In genomic region chr5:107687592-107688498, GRCm38 (mm10) we compare ENCODE assay signal across 9 mouse cellular contexts. TPM values are rescaled to one million over a fixed set of nuclear protein-coding genes. Genes with fewer than 3 reads are reported as not detected.
DNase-seq lines count a peak whose midpoint lies in the region; ATAC-seq and TF ChIP-seq lines count a peak whose summit lies in the region.
"Had no signal": no experiment of that assay in that cellular context is flagged by ENCODE, and none has a peak within 500 bp of the region (broad histone marks: within the 10 kb centered on the region; RNA-seq: fewer than 3 reads in every experiment).

No protein-coding gene starts in this region.

- peak overlapping the region; percentile 63 for H3K4me3 ChIP-seq in embryonic facial prominence, embryonic 10.5 days
- peak overlapping the region; percentile 29 for H3K4me3 ChIP-seq in intestine, postnatal 0 days (ENCODE audit: low read depth, low read length)
- H3K4me3 ChIP-seq in limb, embryonic 10.5 days = peak overlapping the region; percentile 52
- H3K4me3 ChIP-seq in midbrain, embryonic 12.5 days = peak overlapping the region; percentile 45
- H3K4me3 ChIP-seq in small intestine, adult 2 months (ENCODE audit: low read depth, low read length) = peak overlapping the region; percentile 74

- H3K27me3 ChIP-seq in embryonic facial prominence, embryonic 10.5 days (replicated peaks; ENCODE audit: low read depth, poor library complexity, severe bottlenecking) = peaks cover 42% of the 10 kb centered on the region
- no peaks in the 10 kb centered on the region for H3K27me3 ChIP-seq in intestine, postnatal 0 days (replicated peaks; ENCODE audit: control insufficient read depth, insufficient read depth, low read length)
- H3K27me3 ChIP-seq in limb, embryonic 10.5 days (ENCODE audit: low read depth, poor library complexity, severe bottlenecking) = peaks cover 11% of the 10 kb centered on the region; the same call in 1 of the 2 replicates
- H3K27me3 ChIP-seq in midbrain, embryonic 12.5 days = peaks cover 18% of the 10 kb centered on the region
- peaks cover 10% of the 10 kb centered on the region for H3K27me3 ChIP-seq in small intestine, adult 2 months (ENCODE audit: control insufficient read depth, insufficient read depth, low read length)
- H3K27me3 ChIP-seq: CH12.LX had no signal

- no peak for TF ChIP-seq CTCF in intestine, postnatal 0 days (IDR thresholded peaks at IDR 0.05; ENCODE audit: low read depth)
- no peak for TF ChIP-seq CTCF in small intestine, adult 2 months (IDR thresholded peaks at IDR 0.05; ENCODE audit: extremely low read depth, insufficient read length, insufficient replicate concordance, low read depth, low read length)

- H3K27ac ChIP-seq in embryonic facial prominence, embryonic 10.5 days (replicated peaks) = 0 out of 2 replicates have a peak overlapping the region, but pooled peaks have one; percentile 7
- no peak overlapping the region for H3K27ac ChIP-seq in intestine, postnatal 0 days (ENCODE audit: low read depth, low read length)
- no peak overlapping the region for H3K27ac ChIP-seq in limb, embryonic 10.5 days
- peak overlapping the region; percentile 35 for H3K27ac ChIP-seq in midbrain, embryonic 12.5 days (replicated peaks)
- peak overlapping the region; percentile 32; the same call in 1 of the 2 replicates for H3K27ac ChIP-seq in small intestine, adult 2 months (ENCODE audit: insufficient read depth, low read depth, low read length)

- H3K9ac ChIP-seq in intestine, postnatal 0 days (ENCODE audit: low read depth, low read length) = no peak overlapping the region; the same call in 1 of the 2 replicates
- H3K9ac ChIP-seq in midbrain, embryonic 12.5 days (replicated peaks) = peak overlapping the region; percentile 46

- DNase-seq in layer of hippocampus, adult 11-12 months (ENCODE audit: low spot score) = peak; percentile 50
- no peak for DNase-seq in layer of hippocampus, adult 9-10 months (ENCODE audit: low spot score)
- DNase-seq in embryonic facial prominence, embryonic 10.5 days (ENCODE audit: low spot score) = peak; percentile 90
- DNase-seq in gonadal fat pad, adult 2 months (ENCODE audit: low read depth) = peak; percentile 8
- peak; percentile 89 for DNase-seq in limb, embryonic 10.5 days (ENCODE audit: low spot score)

- no peaks in the 10 kb centered on the region for H3K36me3 ChIP-seq in embryonic facial prominence, embryonic 10.5 days (replicated peaks)
- H3K36me3 ChIP-seq in intestine, postnatal 0 days (ENCODE audit: control insufficient read depth, insufficient read depth) = no peaks in the 10 kb centered on the region
- H3K36me3 ChIP-seq in limb, embryonic 10.5 days = no peaks in the 10 kb centered on the region
- H3K36me3 ChIP-seq in midbrain, embryonic 12.5 days = no peaks in the 10 kb centered on the region
- H3K36me3 ChIP-seq in small intestine, adult 2 months (ENCODE audit: control insufficient read depth, insufficient read depth, low read length) = no peaks in the 10 kb centered on the region

- H3K4me2 ChIP-seq in intestine, postnatal 0 days (replicated peaks; ENCODE audit: low read depth) = peak overlapping the region; percentile 69
- peak overlapping the region; percentile 68 for H3K4me2 ChIP-seq in midbrain, embryonic 12.5 days (replicated peaks)

- H3K4me1 ChIP-seq in embryonic facial prominence, embryonic 10.5 days = peaks cover 12% of the 10 kb centered on the region
- no peaks in the 10 kb centered on the region for H3K4me1 ChIP-seq in intestine, postnatal 0 days (replicated peaks; ENCODE audit: control insufficient read depth, insufficient read depth, low read length)
- H3K4me1 ChIP-seq in limb, embryonic 10.5 days = peaks cover 10% of the 10 kb centered on the region
- H3K4me1 ChIP-seq in midbrain, embryonic 12.5 days = 0 out of 2 replicates have a peak, but pooled peaks cover 2% of the 10 kb centered on the region
- H3K4me1 ChIP-seq in small intestine, adult 2 months (ENCODE audit: control insufficient read depth, insufficient read depth, insufficient read length, low read length) = peaks cover 10% of the 10 kb centered on the region

- no peaks in the 10 kb centered on the region for H3K9me3 ChIP-seq in embryonic facial prominence, embryonic 10.5 days
- H3K9me3 ChIP-seq in intestine, postnatal 0 days (ENCODE audit: control insufficient read depth) = no peaks in the 10 kb centered on the region
- H3K9me3 ChIP-seq in limb, embryonic 10.5 days (replicated peaks) = no peaks in the 10 kb centered on the region
- no peaks in the 10 kb centered on the region for H3K9me3 ChIP-seq in midbrain, embryonic 12.5 days

- WGBS in embryonic facial prominence, embryonic 10.5 days = 19% methylated on average over 46 of the region's 46 CpGs
- WGBS in intestine, postnatal 0 days = 9% methylated on average over 46 of the region's 46 CpGs
- WGBS in limb, embryonic 10.5 days = 18% methylated on average over 46 of the region's 46 CpGs
- 15% methylated on average over 46 of the region's 46 CpGs for WGBS in midbrain, embryonic 12.5 days
- 8% methylated on average over 46 of the region's 46 CpGs for WGBS in small intestine, adult 2 months

- peak; percentile 90 for ATAC-seq in intestine, postnatal 0 days
- ATAC-seq in midbrain, embryonic 12.5 days (ENCODE audit: low FRiP score, low read depth) = peak; percentile 95

- no peak for TF ChIP-seq POLR2A in small intestine, adult 2 months (IDR thresholded peaks at IDR 0.05; ENCODE audit: low read depth, low read length)

RNA-seq across cellular contexts. Expression of gene Gfi1, which starts 38.0 kb away (rescaled TPM):
- 0.05 TPM in 1 of 2 replicates, not detected in the other for polyA plus RNA-seq in embryonic facial prominence, embryonic 10.5 days (2016; fragmentation: Nextera tagmentation; extraction: Ambion mirVana)
- polyA plus RNA-seq in gonadal fat pad, adult 2 months (2012; rRNA removed) = 0.19 and 0.25 TPM in 2 replicates
- 0.37 and 0.38 TPM in 2 replicates for polyA plus RNA-seq in intestine, postnatal 0 days (2015; fragmentation: Nextera tagmentation; extraction: Ambion mirVana)
- 0.05 and 0.26 TPM in 2 replicates for polyA plus RNA-seq in limb, embryonic 10.5 days (2016; fragmentation: Nextera tagmentation; extraction: Ambion mirVana)
- 0.08 TPM in 1 of 2 replicates, not detected in the other for polyA plus RNA-seq in midbrain, embryonic 12.5 days (2016; fragmentation: Nextera tagmentation; extraction: Ambion mirVana)
- polyA plus RNA-seq in small intestine, adult 2 months (2012; rRNA removed) = 7.9 and 8.7 TPM in 2 replicates

Comparison
In these comparisons a context has a peak if more than half of its experiments do, and no peak if none do; other contexts are left out.
1. H3K27ac ChIP-seq: peak in embryonic facial prominence, embryonic 10.5 days (single experiment), midbrain, embryonic 12.5 days (single experiment) and small intestine, adult 2 months (single experiment); none in intestine, postnatal 0 days (single experiment) and limb, embryonic 10.5 days (single experiment).
2. Peak in every context shown above with its lines, with median percentiles within 50 percentile points of each other: H3K4me3 ChIP-seq.